Mouse (Mus musculus): ENCODE measurements around the gene Heca. TPM values are rescaled to one million over a fixed set of nuclear protein-coding genes. Genes with fewer than 3 reads are reported as not detected.
"Not testable (repeated sequence)": the region's sequence is repeated elsewhere in the genome, so short reads cannot be mapped to it uniquely, and the experiment has no call there.

Heca gene
- polyA plus RNA-seq, 1 experiment from 2014 or later, result 8.5 TPM

- Histone ChIP-seq H3K4me3 (ENCODE audit: low read depth, low read length) (no peak overlapping the region), H3K9ac (replicated peaks; ENCODE audit: low read depth, low read length) (no peak overlapping the region), H3K9me3 (ENCODE audit: control insufficient read depth, low read length) (no peaks in the 10 kb centered on the region), H3K27me3 (ENCODE audit: control insufficient read depth, insufficient read depth, low read length) (no peaks in the 10 kb centered on the region), H3K36me3 (ENCODE audit: control insufficient read depth, insufficient read depth, low read length) (no peaks in the 10 kb centered on the region; the same call in 1 of the 2 replicates), H3K27ac (ENCODE audit: low read depth, low read length) (no peak overlapping the region), H3K4me2 (ENCODE audit: low read depth, low read length) (no peak overlapping the region), H3K4me1 (ENCODE audit: control insufficient read depth, insufficient read depth, low read length) (no peaks in the 10 kb centered on the region)
- no peak for ATAC-seq (ENCODE audit: low read depth)
- 92% methylated on average over 2 of the region's 2 CpGs for WGBS
Observed at GRCm38 (mm10) chr10:17919032-17919431, 28.8 kb downstream of the Heca start.

GRCm38 (mm10) chr10:17908731-17909130 lies 39.1 kb downstream of the Heca start:
- no peak overlapping the region for H3K4me3 ChIP-seq (ENCODE audit: low read depth, low read length)
- H3K9ac ChIP-seq (replicated peaks; ENCODE audit: low read depth, low read length), result no peak overlapping the region
- H3K27me3 ChIP-seq (ENCODE audit: control insufficient read depth, insufficient read depth, low read length), result no peaks in the 10 kb centered on the region
- H3K9me3 ChIP-seq (ENCODE audit: control insufficient read depth, low read length), result no peaks in the 10 kb centered on the region
- H3K27ac ChIP-seq (ENCODE audit: low read depth, low read length), result no peak overlapping the region
- 83% methylated on average over 4 of the region's 4 CpGs for WGBS
- no peak for ATAC-seq (ENCODE audit: low read depth)
- no peaks in the 10 kb centered on the region for H3K4me1 ChIP-seq (ENCODE audit: control insufficient read depth, insufficient read depth, low read length)
- no peak overlapping the region for H3K4me2 ChIP-seq (ENCODE audit: low read depth, low read length)
- H3K36me3 ChIP-seq (ENCODE audit: control insufficient read depth, insufficient read depth, low read length), result no peaks in the 10 kb centered on the region

DNA sequence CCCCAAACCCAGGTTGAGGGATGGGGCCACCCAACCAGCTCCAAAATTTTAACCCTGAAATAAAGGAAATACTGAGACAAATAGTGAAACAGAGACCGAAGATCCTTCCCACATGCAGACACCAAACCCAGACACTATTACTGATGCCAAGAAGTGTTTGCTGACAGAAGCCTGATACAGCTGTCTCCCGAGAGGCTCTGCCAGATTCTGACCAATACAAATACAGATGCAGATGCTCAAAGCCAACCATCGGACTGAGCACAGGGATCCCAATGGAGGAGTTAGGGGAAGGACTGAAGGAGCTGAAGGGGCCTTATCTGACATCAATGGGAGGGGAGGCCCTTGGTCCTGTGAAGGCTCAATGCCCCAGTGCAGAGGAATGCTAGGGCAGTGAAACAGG lies 41.5 kb downstream of the Heca start:
- ATAC-seq (ENCODE audit: low read depth), result not testable (repeated sequence)

GRCm38 (mm10) chr10:17903449-17903848 lies 44.4 kb downstream of the Heca start:
- H3K4me1 ChIP-seq (ENCODE audit: control insufficient read depth, insufficient read depth, low read length), result no peaks in the 10 kb centered on the region
- no peaks in the 10 kb centered on the region for H3K36me3 ChIP-seq (ENCODE audit: control insufficient read depth, insufficient read depth, low read length)
- WGBS, result 90% methylated on average over 2 of the region's 2 CpGs
- H3K9ac ChIP-seq (replicated peaks; ENCODE audit: low read depth, low read length), result no peak overlapping the region
- H3K4me2 ChIP-seq (ENCODE audit: low read depth, low read length), result no peak overlapping the region
- H3K27ac ChIP-seq (ENCODE audit: low read depth, low read length), result no peak overlapping the region
- ATAC-seq (ENCODE audit: low read depth), result no peak
- H3K4me3 ChIP-seq (ENCODE audit: low read depth, low read length), result no peak overlapping the region
- no peaks in the 10 kb centered on the region for H3K27me3 ChIP-seq (ENCODE audit: control insufficient read depth, insufficient read depth, low read length)
- no peaks in the 10 kb centered on the region for H3K9me3 ChIP-seq (ENCODE audit: control insufficient read depth, low read length)

More for the DNA sequence above, 41.5 kb downstream of the Heca start:
- not testable (repeated sequence) for H3K9me3 ChIP-seq (ENCODE audit: control insufficient read depth, low read length); H3K9ac ChIP-seq (replicated peaks; ENCODE audit: low read depth, low read length); H3K27ac ChIP-seq (ENCODE audit: low read depth, low read length); H3K4me2 ChIP-seq (ENCODE audit: low read depth, low read length); H3K4me3 ChIP-seq (ENCODE audit: low read depth, low read length); H3K4me1 ChIP-seq (ENCODE audit: control insufficient read depth, insufficient read depth, low read length); H3K36me3 ChIP-seq (ENCODE audit: control insufficient read depth, insufficient read depth, low read length); H3K27me3 ChIP-seq (ENCODE audit: control insufficient read depth, insufficient read depth, low read length)
- 91% methylated on average over 3 of the region's 3 CpGs for WGBS

GRCm38 (mm10) chr10:17880724-17881123 lies 67.1 kb downstream of the Heca start:
- Histone ChIP-seq H3K4me1 (ENCODE audit: control insufficient read depth, insufficient read depth, low read length) (no peaks in the 10 kb centered on the region), H3K9ac (replicated peaks; ENCODE audit: low read depth, low read length) (no peak overlapping the region)
- ATAC-seq (ENCODE audit: low read depth), result no peak

GRCm38 (mm10) chr10:17880038-17880437 lies 67.8 kb downstream of the Heca start:
- no peak overlapping the region for H3K27ac ChIP-seq (ENCODE audit: low read depth, low read length)
- H3K4me3 ChIP-seq (ENCODE audit: low read depth, low read length), result no peak overlapping the region
- 86% methylated on average over 3 of the region's 3 CpGs for WGBS
- H3K4me2 ChIP-seq (ENCODE audit: low read depth, low read length), result no peak overlapping the region
- H3K36me3 ChIP-seq (ENCODE audit: control insufficient read depth, insufficient read depth, low read length), result no peaks in the 10 kb centered on the region
- H3K4me1 ChIP-seq (ENCODE audit: control insufficient read depth, insufficient read depth, low read length), result no peaks in the 10 kb centered on the region
- H3K27me3 ChIP-seq (ENCODE audit: control insufficient read depth, insufficient read depth, low read length), result no peaks in the 10 kb centered on the region
- no peak for ATAC-seq (ENCODE audit: low read depth)
- H3K9me3 ChIP-seq (ENCODE audit: control insufficient read depth, low read length), result no peaks in the 10 kb centered on the region
- H3K9ac ChIP-seq (replicated peaks; ENCODE audit: low read depth, low read length), result no peak overlapping the region

More at GRCm38 (mm10) chr10:17880724-17881123, 67.1 kb downstream of the Heca start:
- no peak overlapping the region for H3K27ac ChIP-seq (ENCODE audit: low read depth, low read length)
- H3K9me3 ChIP-seq (ENCODE audit: control insufficient read depth, low read length), result no peaks in the 10 kb centered on the region
- H3K36me3 ChIP-seq (ENCODE audit: control insufficient read depth, insufficient read depth, low read length), result no peaks in the 10 kb centered on the region
- no peak overlapping the region for H3K4me3 ChIP-seq (ENCODE audit: low read depth, low read length)
- 57% methylated on average over 2 of the region's 2 CpGs for WGBS
- H3K27me3 ChIP-seq (ENCODE audit: control insufficient read depth, insufficient read depth, low read length), result no peaks in the 10 kb centered on the region
- H3K4me2 ChIP-seq (ENCODE audit: low read depth, low read length), result no peak overlapping the region

- Histone ChIP-seq H3K27ac (ENCODE audit: low read depth, low read length) (no peak overlapping the region), H3K4me2 (ENCODE audit: low read depth, low read length) (no peak overlapping the region), H3K9ac (replicated peaks; ENCODE audit: low read depth, low read length) (no peak overlapping the region), H3K36me3 (ENCODE audit: control insufficient read depth, insufficient read depth, low read length) (no peaks in the 10 kb centered on the region), H3K4me3 (ENCODE audit: low read depth, low read length) (no peak overlapping the region), H3K9me3 (ENCODE audit: control insufficient read depth, low read length) (no peaks in the 10 kb centered on the region), H3K27me3 (ENCODE audit: control insufficient read depth, insufficient read depth, low read length) (no peaks in the 10 kb centered on the region), H3K4me1 (ENCODE audit: control insufficient read depth, insufficient read depth, low read length) (no peaks in the 10 kb centered on the region)
- ATAC-seq (ENCODE audit: low read depth), result 0 out of 2 replicates have a peak, but pooled peaks have one; percentile 44
- WGBS, result 44% methylated on average over 8 of the region's 8 CpGs
Observed at GRCm38 (mm10) chr10:17878002-17878919, 69.6 kb downstream of the Heca start.

DNA sequence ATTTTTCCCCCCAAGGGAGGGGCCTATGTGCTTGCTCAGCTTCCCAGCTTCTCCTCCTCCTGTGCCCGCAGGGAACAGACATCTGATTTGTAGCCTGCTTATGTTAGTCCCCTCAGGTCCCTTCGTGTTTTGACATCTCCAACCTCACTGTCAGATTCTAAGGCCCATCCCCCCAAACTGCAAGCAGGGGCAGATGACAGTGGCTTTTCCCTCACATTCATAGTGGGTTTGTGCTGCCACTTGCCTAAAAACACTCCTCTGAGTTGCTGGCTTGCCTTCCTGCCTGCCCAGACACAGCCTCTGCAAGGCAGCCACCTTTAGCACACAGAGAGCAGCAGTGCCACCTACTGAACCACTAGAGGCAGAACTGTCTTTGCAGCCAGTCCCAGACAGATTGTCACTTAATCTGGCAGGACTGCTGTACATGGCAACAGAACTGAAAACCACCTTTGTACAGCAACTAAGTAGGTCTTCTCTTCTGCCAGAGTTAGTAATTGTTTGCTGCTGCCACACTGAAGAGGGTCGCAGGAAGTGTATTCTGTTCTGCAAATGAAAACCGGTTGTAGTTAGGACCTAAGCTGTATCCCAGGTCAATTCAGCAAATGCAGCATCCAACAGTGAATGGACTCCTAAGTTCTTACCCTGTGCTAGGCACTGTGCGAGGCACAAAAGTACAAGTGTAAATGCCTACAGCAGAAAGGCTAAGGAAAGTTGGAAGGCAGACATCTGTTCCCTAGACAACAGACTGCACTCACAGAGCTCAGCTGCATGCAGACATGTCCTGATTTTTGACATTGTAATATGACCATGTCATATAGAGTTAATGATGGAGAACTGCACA lies 77.8 kb downstream of the Heca start:
- Histone ChIP-seq H3K4me1 (ENCODE audit: control insufficient read depth, insufficient read depth, low read length) (no peaks in the 10 kb centered on the region), H3K36me3 (ENCODE audit: control insufficient read depth, insufficient read depth, low read length) (no peaks in the 10 kb centered on the region), H3K9me3 (ENCODE audit: control insufficient read depth, low read length) (no peaks in the 10 kb centered on the region), H3K4me2 (ENCODE audit: low read depth, low read length) (no peak overlapping the region), H3K4me3 (ENCODE audit: low read depth, low read length) (no peak overlapping the region), H3K27ac (ENCODE audit: low read depth, low read length) (no peak overlapping the region), H3K27me3 (ENCODE audit: control insufficient read depth, insufficient read depth, low read length) (no peaks in the 10 kb centered on the region), H3K9ac (replicated peaks; ENCODE audit: low read depth, low read length) (no peak overlapping the region)
- peak; percentile 100 for ATAC-seq (ENCODE audit: low read depth)
- 37% methylated on average over 5 of the region's 5 CpGs for WGBS
